Mouse (Mus musculus) cerebellum, adult 2 months (tissue): ENCODE measurements around the gene Phykpl.

ENCODE experiments used
- CTCF ChIP-seq: fragments of 200-500 bp; IDR thresholded peaks from 2 replicates; pipeline ENCODE4 v1.5.1; 2011; ENCODE audit warnings: low read depth, mild to moderate bottlenecking, control low read depth, low read length, moderate library complexity, borderline replicate concordance; ENCODE audit not compliant: insufficient read depth
- POLR2A ChIP-seq: fragments of 200-500 bp; IDR thresholded peaks from 2 replicates; pipeline ENCODE4 v1.6.1; 2011; ENCODE audit warnings: low read length, control low read depth, borderline replicate concordance; ENCODE audit not compliant: insufficient read depth

DNA sequence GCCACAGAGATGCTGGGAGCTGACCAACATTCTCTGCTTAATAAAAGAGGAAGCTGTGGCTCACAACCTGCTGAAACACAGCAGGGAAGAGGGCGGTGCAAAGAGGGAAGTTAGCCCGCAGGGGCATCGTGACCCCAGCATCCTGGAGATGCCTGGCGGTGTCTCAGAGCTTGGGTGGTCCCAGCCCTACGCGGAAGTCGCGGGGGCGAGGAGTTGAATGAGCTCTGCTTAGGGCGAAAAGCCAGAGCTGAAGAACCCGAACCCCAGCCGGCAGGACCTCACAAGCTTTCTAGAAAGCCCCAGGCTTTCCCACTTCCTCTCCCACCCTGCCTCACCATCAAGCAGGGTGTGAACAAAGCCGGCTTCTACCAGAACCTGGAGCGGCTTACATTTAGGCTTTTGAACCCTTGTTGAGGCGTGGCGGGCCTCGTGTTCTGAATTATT is 53.4 kb downstream of the Phykpl start:
- TF ChIP-seq CTCF (no peak), POLR2A (no peak)
